Mouse (Mus musculus) ES-E14 (cell line): Measurements from ENCODE around the gene Insm1.

Experiments used
- CHD2 ChIP-seq: IDR thresholded peaks from 2 replicates; pipeline ENCODE4 v1.6.1; 2014; ENCODE audit warnings: mild to moderate bottlenecking, low read depth, low read length, inconsistent platforms
- ZNF384 ChIP-seq: IDR thresholded peaks from 2 replicates; pipeline ENCODE4 v1.6.1; 2012; ENCODE audit warnings: low read depth, low read length, inconsistent platforms

- no peak for TF ChIP-seq CHD2
- no peak for TF ChIP-seq ZNF384
Observed at GRCm38 (mm10) chr2:146266539-146266938, 44.8 kb downstream of the Insm1 start.
